Mouse (Mus musculus) midbrain, embryonic 15.5 days (tissue): ENCODE results near the gene Lrig1. TPM values are rescaled to one million over a fixed set of nuclear protein-coding genes. Genes with fewer than 3 reads are reported as not detected.

Source experiments
- ATAC-seq: fragments of 200-750 bp; cut with Nextera tagmentation; replicated peaks from 2 replicates; pipeline ENCODE4 v1.8.0; 2017; ENCODE audit warnings: moderate TSS enrichment
- H3K27ac ChIP-seq: fragments of 300-500 bp; sonication (generic); 2 replicates; pipeline ENCODE4 v1.5.1; 2015; ENCODE audit warnings: mild to moderate bottlenecking, inconsistent platforms
- H3K27me3 ChIP-seq: fragments of 300-500 bp; sonication (generic); replicated peaks from 2 replicates; pipeline ENCODE4 v1.6.1; 2015; ENCODE audit warnings: inconsistent platforms
- H3K36me3 ChIP-seq: fragments of 300-500 bp; sonication (generic); replicated peaks from 2 replicates; pipeline ENCODE4 v1.6.1; 2015; ENCODE audit warnings: inconsistent platforms
- H3K4me1 ChIP-seq: fragments of 300-500 bp; sonication (generic); 2 replicates; pipeline ENCODE4 v1.6.1; 2015; ENCODE audit warnings: inconsistent platforms
- H3K4me2 ChIP-seq: fragments of 300-500 bp; sonication (generic); 2 replicates; pipeline ENCODE4 v1.6.1; 2015; ENCODE audit warnings: inconsistent platforms, mild to moderate bottlenecking, moderate library complexity
- H3K4me3 ChIP-seq: fragments of 300-500 bp; sonication (generic); 2 replicates; pipeline ENCODE4 v1.5.1; 2015; ENCODE audit warnings: mild to moderate bottlenecking, inconsistent platforms
- H3K9ac ChIP-seq: fragments of 300-500 bp; sonication (generic); 2 replicates; pipeline ENCODE4 v1.6.1; 2015; ENCODE audit warnings: mild to moderate bottlenecking, inconsistent platforms
- H3K9me3 ChIP-seq: fragments of 300-500 bp; sonication (generic); 2 replicates; pipeline ENCODE4 v1.6.1; 2016; ENCODE audit warnings: inconsistent platforms
- WGBS: fragments of 180-500 bp; shearing (Covaris S2); methylation state at CpG from one replicate; pipeline ENCODE4 v1.1.7; 2015; ENCODE audit warnings: mixed read lengths; 5-methylcytosine and 5-hydroxymethylcytosine counted together
- polyA plus RNA-seq: library from polyadenylated mRNA; unstranded; fragments of >200 nt; fragmentation: Nextera tagmentation; extraction: Ambion mirVana; gene quantifications from 2 replicates; pipeline ENCODE4 v1.2.1, GENCODE M21; 2015

Gene Lrig1
- polyA plus RNA-seq, 1 experiment from 2014 or later, result 16.0 TPM

DNA sequence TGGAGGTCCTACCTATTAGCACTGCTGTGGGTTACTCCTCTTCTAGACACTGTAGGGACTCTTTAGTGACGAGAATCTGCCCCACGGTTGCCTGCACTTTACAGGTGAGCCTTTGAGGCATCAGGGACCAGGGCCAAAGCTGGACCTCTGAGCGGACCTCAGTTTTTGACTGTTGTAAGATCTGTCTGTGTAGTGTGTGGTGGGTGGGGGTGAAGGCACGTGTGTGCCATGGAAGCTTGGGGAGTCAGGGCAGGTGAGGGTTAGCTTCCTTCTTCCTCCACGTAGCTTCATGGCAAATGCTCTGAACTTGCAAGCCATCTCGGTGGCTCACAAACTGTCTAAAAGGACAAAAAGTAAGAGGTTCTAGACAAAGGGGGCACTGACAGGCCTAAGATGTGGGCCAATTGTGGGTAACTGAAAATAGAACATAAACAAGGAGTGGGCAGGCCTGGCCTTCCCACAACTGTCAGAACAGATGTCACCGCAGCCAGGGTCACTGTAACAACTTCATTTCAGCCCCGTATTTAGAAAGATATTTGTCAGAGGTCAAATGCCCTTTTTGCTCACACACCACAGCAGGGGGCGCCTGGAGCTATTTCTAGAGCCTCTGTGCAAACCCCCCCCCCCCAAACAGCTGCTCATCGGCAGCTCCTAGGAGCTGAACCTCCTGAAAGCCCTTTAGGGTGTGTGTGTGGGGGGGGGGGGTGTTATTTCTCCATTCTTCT, 103.0 kb downstream of the Lrig1 start:
- no peak overlapping the region for H3K4me2 ChIP-seq
- no peak overlapping the region for H3K4me3 ChIP-seq
- peaks cover 10% of the 10 kb centered on the region for H3K4me1 ChIP-seq
- 55% methylated on average over 10 of the region's 10 CpGs for WGBS
- no peaks in the 10 kb centered on the region for H3K27me3 ChIP-seq
- no peak overlapping the region for H3K27ac ChIP-seq
- no peak for ATAC-seq
- no peaks in the 10 kb centered on the region for H3K36me3 ChIP-seq
- H3K9me3 ChIP-seq, result no peaks in the 10 kb centered on the region
- no peak overlapping the region for H3K9ac ChIP-seq

- Histone ChIP-seq H3K4me3 (no peak overlapping the region), H3K4me1 (peaks cover 9% of the 10 kb centered on the region), H3K9ac (no peak overlapping the region), H3K4me2 (no peak overlapping the region), H3K27ac (no peak overlapping the region), H3K36me3 (no peaks in the 10 kb centered on the region), H3K9me3 (no peaks in the 10 kb centered on the region), H3K27me3 (no peaks in the 10 kb centered on the region)
- WGBS, result 93% methylated on average over 14 of the region's 14 CpGs
- no peak for ATAC-seq
Observed at GRCm38 (mm10) chr6:94596051-94596760, 103.8 kb downstream of the Lrig1 start.

DNA sequence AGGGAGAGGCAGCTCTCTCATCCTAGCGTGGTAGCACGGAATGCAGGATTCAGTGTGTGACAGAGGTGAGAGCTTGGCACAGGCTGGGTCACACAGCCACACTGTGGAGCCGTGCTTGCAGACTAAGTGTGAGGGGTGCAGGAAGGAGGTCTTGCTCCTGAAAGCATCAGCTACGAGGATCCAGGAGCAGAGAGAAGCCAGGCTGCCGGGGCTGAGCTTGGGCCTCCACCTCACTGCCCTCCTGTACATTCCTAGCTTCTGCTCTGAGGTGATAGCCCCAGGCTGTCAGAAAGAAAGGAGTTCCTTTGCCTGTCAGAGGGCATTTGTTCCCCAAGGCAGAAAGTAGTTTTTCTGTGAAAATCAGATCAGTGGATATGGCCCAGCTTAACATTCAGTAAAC, 104.8 kb downstream of the Lrig1 start:
- H3K4me1 ChIP-seq, result peaks cover 9% of the 10 kb centered on the region

GRCm38 (mm10) chr6:94594711-94595110, 105.2 kb downstream of the Lrig1 start:
- WGBS, result 87% methylated on average over 11 of the region's 11 CpGs
- Histone ChIP-seq H3K4me1 (peaks cover 9% of the 10 kb centered on the region), H3K27ac (no peak overlapping the region), H3K36me3 (no peaks in the 10 kb centered on the region), H3K27me3 (no peaks in the 10 kb centered on the region), H3K9me3 (no peaks in the 10 kb centered on the region), H3K4me3 (no peak overlapping the region), H3K4me2 (no peak overlapping the region), H3K9ac (no peak overlapping the region)
- no peak for ATAC-seq

More for the DNA sequence above, 104.8 kb downstream of the Lrig1 start:
- H3K36me3 ChIP-seq, result no peaks in the 10 kb centered on the region
- no peak overlapping the region for H3K4me2 ChIP-seq
- 69% methylated on average over 5 of the region's 5 CpGs for WGBS
- H3K27ac ChIP-seq, result no peak overlapping the region
- no peaks in the 10 kb centered on the region for H3K27me3 ChIP-seq
- H3K9ac ChIP-seq, result no peak overlapping the region
- H3K9me3 ChIP-seq, result no peaks in the 10 kb centered on the region
- H3K4me3 ChIP-seq, result no peak overlapping the region
- ATAC-seq, result no peak

DNA sequence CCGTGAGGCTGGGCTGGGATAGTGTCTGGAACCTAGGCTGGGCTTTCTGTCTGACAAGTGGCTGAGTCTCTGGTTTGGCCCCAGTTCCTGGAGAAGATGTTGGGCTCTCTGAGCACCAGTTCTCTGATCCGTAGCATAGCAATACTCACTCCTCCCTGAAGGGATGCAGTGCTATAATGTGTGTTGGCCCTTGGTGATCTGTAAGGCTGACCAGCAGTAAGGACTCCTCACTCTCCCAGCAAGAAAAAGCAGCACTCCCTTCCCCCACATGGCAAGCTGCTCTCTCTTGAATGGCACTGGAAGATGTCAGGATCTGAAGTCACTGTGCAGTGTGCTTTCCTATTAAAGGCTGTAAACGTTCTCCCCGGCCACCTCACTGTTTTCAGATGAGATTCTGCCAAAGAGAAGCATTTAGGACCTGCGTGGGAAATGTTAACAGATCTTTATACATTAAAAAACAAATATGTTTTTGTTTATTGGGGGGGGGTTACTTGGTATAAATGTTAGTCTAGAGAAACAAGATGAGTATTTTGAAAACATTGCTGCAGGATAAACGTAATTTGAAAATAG, 105.8 kb downstream of the Lrig1 start:
- H3K4me2 ChIP-seq, result no peak overlapping the region
- H3K27ac ChIP-seq, result no peak overlapping the region
- no peak for ATAC-seq
- H3K4me1 ChIP-seq, result peaks cover 9% of the 10 kb centered on the region
- no peak overlapping the region for H3K4me3 ChIP-seq
- no peaks in the 10 kb centered on the region for H3K9me3 ChIP-seq
- H3K9ac ChIP-seq, result no peak overlapping the region
- H3K36me3 ChIP-seq, result no peaks in the 10 kb centered on the region
- no peaks in the 10 kb centered on the region for H3K27me3 ChIP-seq
- 76% methylated on average over 6 of the region's 6 CpGs for WGBS

GRCm38 (mm10) chr6:94592710-94593109, 107.2 kb downstream of the Lrig1 start:
- H3K9ac ChIP-seq, result no peak overlapping the region
- peaks cover 9% of the 10 kb centered on the region for H3K4me1 ChIP-seq
- no peak overlapping the region for H3K4me2 ChIP-seq
- H3K4me3 ChIP-seq, result no peak overlapping the region
- H3K27me3 ChIP-seq, result no peaks in the 10 kb centered on the region
- H3K27ac ChIP-seq, result no peak overlapping the region
- 12% methylated on average over 4 of the region's 4 CpGs for WGBS
- H3K9me3 ChIP-seq, result no peaks in the 10 kb centered on the region
- no peaks in the 10 kb centered on the region for H3K36me3 ChIP-seq
- ATAC-seq, result no peak; the same call in 1 of the 2 replicates

- H3K4me1 ChIP-seq, result peaks cover 9% of the 10 kb centered on the region
- no peak overlapping the region for H3K4me2 ChIP-seq
- H3K27me3 ChIP-seq, result no peaks in the 10 kb centered on the region
- 33% methylated on average over 8 of the region's 8 CpGs for WGBS
- no peak for ATAC-seq
- no peak overlapping the region for H3K27ac ChIP-seq
- H3K9me3 ChIP-seq, result no peaks in the 10 kb centered on the region
- H3K36me3 ChIP-seq, result no peaks in the 10 kb centered on the region
- no peak overlapping the region for H3K9ac ChIP-seq
- no peak overlapping the region for H3K4me3 ChIP-seq
Observed at GRCm38 (mm10) chr6:94592243-94592642, 107.7 kb downstream of the Lrig1 start.

GRCm38 (mm10) chr6:94588365-94588764, 111.6 kb downstream of the Lrig1 start:
- Histone ChIP-seq H3K4me1 (peaks cover 9% of the 10 kb centered on the region), H3K27me3 (no peaks in the 10 kb centered on the region), H3K4me2 (no peak overlapping the region), H3K36me3 (no peaks in the 10 kb centered on the region), H3K27ac (no peak overlapping the region), H3K9me3 (no peaks in the 10 kb centered on the region), H3K9ac (no peak overlapping the region), H3K4me3 (no peak overlapping the region)
- WGBS, result 89% methylated on average over 4 of the region's 4 CpGs
- ATAC-seq, result no peak

DNA sequence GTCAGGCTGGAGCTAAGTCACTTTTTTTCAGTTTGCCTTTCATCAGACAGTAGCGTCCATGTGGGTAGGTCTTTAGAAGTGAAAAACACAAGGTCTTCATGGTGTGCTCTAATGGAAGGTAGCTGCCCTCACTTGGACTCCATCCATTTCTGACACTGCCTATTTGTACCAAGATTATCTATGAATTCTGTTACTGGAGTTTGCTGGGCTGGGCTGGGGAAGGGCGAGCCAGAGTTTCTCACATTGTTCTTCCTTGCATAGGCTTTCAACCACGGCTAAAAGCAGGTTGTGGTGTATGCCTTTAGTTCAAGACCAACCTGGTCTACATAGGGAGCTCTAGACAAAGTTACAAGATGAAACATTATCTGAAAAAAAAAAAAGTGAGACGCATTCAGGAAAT, 115.0 kb downstream of the Lrig1 start:
- Histone ChIP-seq H3K4me3 (no peak overlapping the region), H3K9me3 (no peaks in the 10 kb centered on the region), H3K27ac (no peak overlapping the region), H3K4me1 (no peaks in the 10 kb centered on the region), H3K27me3 (no peaks in the 10 kb centered on the region), H3K9ac (no peak overlapping the region), H3K36me3 (no peaks in the 10 kb centered on the region), H3K4me2 (no peak overlapping the region)
- no peak for ATAC-seq
- WGBS, result 89% methylated on average over 4 of the region's 4 CpGs

DNA sequence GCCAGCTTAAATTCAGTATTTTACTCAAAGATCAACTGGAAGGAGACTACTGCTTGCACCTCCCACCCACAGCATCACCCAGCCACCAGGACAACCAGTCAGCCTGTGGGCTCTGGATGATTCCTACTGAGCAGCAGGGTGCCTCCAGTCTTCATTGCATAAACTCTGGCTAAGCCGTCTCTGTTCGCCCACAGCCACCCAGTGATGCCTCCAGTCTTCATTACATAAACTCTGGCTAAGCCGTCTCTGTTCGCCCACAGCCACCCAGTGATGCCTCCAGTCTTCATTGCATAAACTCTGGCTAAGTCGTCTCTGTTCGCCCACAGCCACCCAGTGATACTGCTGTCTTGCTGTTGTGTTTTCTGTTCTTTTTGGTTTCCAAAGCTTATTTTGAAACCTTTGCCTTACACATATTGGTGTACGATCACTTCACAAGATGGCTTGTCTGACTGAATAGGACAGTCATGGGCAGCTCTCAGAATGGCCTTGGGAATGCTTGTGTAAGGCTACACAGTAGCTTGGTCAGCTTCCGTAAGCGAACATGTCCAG, 115.7 kb downstream of the Lrig1 start:
- WGBS, result 92% methylated on average over 9 of the region's 9 CpGs
- H3K4me3 ChIP-seq, result no peak overlapping the region
- ATAC-seq, result no peak
- no peaks in the 10 kb centered on the region for H3K36me3 ChIP-seq
- H3K9ac ChIP-seq, result no peak overlapping the region
- H3K27ac ChIP-seq, result no peak overlapping the region
- no peak overlapping the region for H3K4me2 ChIP-seq
- no peaks in the 10 kb centered on the region for H3K9me3 ChIP-seq
- H3K27me3 ChIP-seq, result no peaks in the 10 kb centered on the region
- no peaks in the 10 kb centered on the region for H3K4me1 ChIP-seq

DNA sequence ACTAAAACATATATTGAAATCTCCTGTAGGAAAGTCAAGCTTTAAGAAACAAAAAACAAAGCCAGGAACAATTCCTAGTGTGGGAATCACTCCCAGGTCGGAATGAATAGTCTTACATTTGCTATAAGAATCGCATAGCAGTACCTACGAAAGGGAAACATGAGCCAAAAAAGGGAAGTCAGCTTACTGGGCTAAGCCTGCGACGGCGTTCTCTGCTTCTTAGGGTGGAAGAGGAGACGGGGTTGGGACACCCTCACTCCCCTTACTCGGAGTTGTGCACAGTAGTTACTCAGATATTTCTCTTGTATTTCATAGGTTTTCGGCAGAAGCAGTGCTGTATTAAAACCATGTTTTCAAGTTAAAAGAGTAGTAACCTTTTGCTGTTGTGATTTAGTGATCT, 117.9 kb downstream of the Lrig1 start:
- Histone ChIP-seq H3K9ac (no peak overlapping the region), H3K4me3 (no peak overlapping the region), H3K4me1 (no peaks in the 10 kb centered on the region), H3K4me2 (no peak overlapping the region), H3K36me3 (no peaks in the 10 kb centered on the region), H3K27me3 (no peaks in the 10 kb centered on the region), H3K27ac (no peak overlapping the region), H3K9me3 (no peaks in the 10 kb centered on the region)
- 91% methylated on average over 9 of the region's 9 CpGs for WGBS
- ATAC-seq, result no peak

- no peak overlapping the region for H3K9ac ChIP-seq
- H3K27ac ChIP-seq, result no peak overlapping the region
- peak; percentile 75 for ATAC-seq
- H3K4me1 ChIP-seq, result peaks cover 17% of the 10 kb centered on the region
- no peaks in the 10 kb centered on the region for H3K36me3 ChIP-seq
- no peak overlapping the region for H3K4me2 ChIP-seq
- H3K9me3 ChIP-seq, result no peaks in the 10 kb centered on the region
- H3K27me3 ChIP-seq, result no peaks in the 10 kb centered on the region
- no peak overlapping the region for H3K4me3 ChIP-seq
- 15% methylated on average over 8 of the region's 8 CpGs for WGBS
Observed at GRCm38 (mm10) chr6:94577991-94578390, 122.0 kb downstream of the Lrig1 start.
